Mouse (Mus musculus) C2C12 (cell line): ENCODE results near the gene Tvp23b. TPM values are rescaled to one million over a fixed set of nuclear protein-coding genes. Genes with fewer than 3 reads are reported as not detected.

ENCODE experiments used
- H3K27me3 ChIP-seq: one replicate; pipeline ENCODE4 v1.6.1; 2011; ENCODE audit not compliant: control insufficient read depth, insufficient read depth, insufficient read length
- H3K36me3 ChIP-seq: one replicate; pipeline ENCODE4 v1.6.1; 2011; ENCODE audit not compliant: control insufficient read depth, insufficient read depth
- H3K4me3 ChIP-seq: one replicate; pipeline ENCODE4 v1.5.1; 2011; ENCODE audit warnings: mild to moderate bottlenecking, control low read depth; ENCODE audit not compliant: poor library complexity, insufficient read depth, severe bottlenecking
- H3K79me2 ChIP-seq: one replicate; pipeline ENCODE4 v1.6.1; 2011; ENCODE audit not compliant: control insufficient read depth, insufficient read depth
- H3K79me3 ChIP-seq: one replicate; pipeline ENCODE4 v1.6.1; 2011; ENCODE audit warnings: low read depth, control low read depth
- H3ac ChIP-seq: one replicate; pipeline ENCODE3; 2011; ENCODE audit warnings: low read depth; ENCODE audit not compliant: control insufficient read depth, insufficient read length
- CEBPB ChIP-seq: IDR thresholded peaks from one replicate; pipeline ENCODE4 v1.6.1; 2011; ENCODE audit warnings: low read depth, mild to moderate bottlenecking, control low read depth, moderate library complexity
- CTCF ChIP-seq: IDR thresholded peaks from one replicate; pipeline ENCODE4 v1.5.1; 2011; ENCODE audit not compliant: control insufficient read depth, insufficient read depth, insufficient read length
- FOSL1 ChIP-seq: IDR thresholded peaks from one replicate; pipeline ENCODE4 v1.8.0; 2011; ENCODE audit warnings: mild to moderate bottlenecking, low read length; ENCODE audit not compliant: poor library complexity, insufficient read depth, severe bottlenecking
- MAX ChIP-seq: IDR thresholded peaks from one replicate; pipeline ENCODE4 v1.6.1; 2011; ENCODE audit warnings: mild to moderate bottlenecking, control low read depth
- MYOD1 ChIP-seq: IDR thresholded peaks from one replicate; pipeline ENCODE4 v1.6.1; 2011; ENCODE audit warnings: low read depth; ENCODE audit not compliant: control insufficient read depth, insufficient read length
- MYOG ChIP-seq: IDR thresholded peaks from one replicate; pipeline ENCODE4 v1.6.1; 2011; ENCODE audit not compliant: control insufficient read depth, insufficient read length; ENCODE audit errors: extremely low read depth
- USF1 ChIP-seq: IDR thresholded peaks from one replicate; pipeline ENCODE4 v1.6.1; 2011; ENCODE audit warnings: low read depth, mild to moderate bottlenecking, control low read depth, moderate library complexity
- polyA plus RNA-seq: library from polyadenylated mRNA; unstranded; fragments of >200 nt; fragmentation: generic; extraction: Trizol; gene quantifications from one replicate; pipeline ENCODE4 v1.2.1, GENCODE M21; 2012; ENCODE audit warnings: missing spikeins

Gene Tvp23b
- polyA plus RNA-seq, 1 experiment: 13.7 TPM

GRCm38 (mm10) chr11:62915486-62915885 is 36.2 kb downstream of the Tvp23b start:
- Histone ChIP-seq H3K36me3 (no peaks in the 10 kb centered on the region), H3K79me3 (no peaks in the 10 kb centered on the region), H3ac (no peak overlapping the region), H3K4me3 (no peak overlapping the region), H3K79me2 (no peaks in the 10 kb centered on the region), H3K27me3 (no peaks in the 10 kb centered on the region)
- TF ChIP-seq CTCF (no peak), MAX (no peak), MYOG (no peak), FOSL1 (no peak), CEBPB (no peak), USF1 (no peak), MYOD1 (no peak)

GRCm38 (mm10) chr11:62916765-62917164 is 37.5 kb downstream of the Tvp23b start:
- no peak for TF ChIP-seq USF1
- TF ChIP-seq MYOG: no peak
- TF ChIP-seq MAX: no peak
- TF ChIP-seq MYOD1: no peak
- no peak for TF ChIP-seq CEBPB
- TF ChIP-seq CTCF: no peak
- TF ChIP-seq FOSL1: no peak
- Histone ChIP-seq H3K79me3 (no peaks in the 10 kb centered on the region), H3K79me2 (no peaks in the 10 kb centered on the region), H3ac (no peak overlapping the region), H3K4me3 (no peak overlapping the region), H3K36me3 (no peaks in the 10 kb centered on the region), H3K27me3 (no peaks in the 10 kb centered on the region)

GRCm38 (mm10) chr11:62919946-62920742 is 40.9 kb downstream of the Tvp23b start:
- Histone ChIP-seq H3ac (no peak overlapping the region), H3K27me3 (no peaks in the 10 kb centered on the region), H3K4me3 (no peak overlapping the region), H3K36me3 (no peaks in the 10 kb centered on the region), H3K79me2 (no peaks in the 10 kb centered on the region), H3K79me3 (no peaks in the 10 kb centered on the region)
- TF ChIP-seq CEBPB (no peak), USF1 (no peak), MAX (no peak), MYOD1 (no peak), CTCF (no peak), MYOG (no peak), FOSL1 (no peak)

GRCm38 (mm10) chr11:62920743-62921050 is 41.4 kb downstream of the Tvp23b start:
- H3K79me3 ChIP-seq: no peaks in the 10 kb centered on the region
- H3K4me3 ChIP-seq: no peak overlapping the region
- H3K79me2 ChIP-seq: no peaks in the 10 kb centered on the region
- no peaks in the 10 kb centered on the region for H3K36me3 ChIP-seq
- no peaks in the 10 kb centered on the region for H3K27me3 ChIP-seq
- H3ac ChIP-seq: no peak overlapping the region
- TF ChIP-seq MAX: no peak
- no peak for TF ChIP-seq FOSL1
- no peak for TF ChIP-seq CTCF
- no peak for TF ChIP-seq MYOG
- no peak for TF ChIP-seq USF1
- TF ChIP-seq CEBPB: no peak
- no peak for TF ChIP-seq MYOD1

GRCm38 (mm10) chr11:62921052-62921977 is 42.1 kb downstream of the Tvp23b start:
- Histone ChIP-seq H3K79me3 (no peaks in the 10 kb centered on the region), H3K36me3 (no peaks in the 10 kb centered on the region), H3K79me2 (no peaks in the 10 kb centered on the region), H3K4me3 (no peak overlapping the region), H3K27me3 (no peaks in the 10 kb centered on the region), H3ac (no peak overlapping the region)
- peak; percentile 79 for TF ChIP-seq CTCF
- no peak for TF ChIP-seq MYOG
